Mouse (Mus musculus) cortical plate, adult 2 months (tissue): ENCODE data around the gene 6030408B16Rik.

ENCODE experiments used
- CTCF ChIP-seq: fragments of 200-500 bp; IDR thresholded peaks from 2 replicates; pipeline ENCODE4 v1.5.1; 2011; ENCODE audit warnings: mild to moderate bottlenecking, control low read depth, low read length; ENCODE audit not compliant: insufficient read depth; ENCODE audit errors: extremely low read depth
- POLR2A ChIP-seq: fragments of 200-500 bp; IDR thresholded peaks from 2 replicates; pipeline ENCODE4 v1.6.1; 2011; ENCODE audit warnings: mild to moderate bottlenecking, low read length, control low read depth; ENCODE audit not compliant: insufficient read depth; ENCODE audit errors: extremely low read depth

DNA sequence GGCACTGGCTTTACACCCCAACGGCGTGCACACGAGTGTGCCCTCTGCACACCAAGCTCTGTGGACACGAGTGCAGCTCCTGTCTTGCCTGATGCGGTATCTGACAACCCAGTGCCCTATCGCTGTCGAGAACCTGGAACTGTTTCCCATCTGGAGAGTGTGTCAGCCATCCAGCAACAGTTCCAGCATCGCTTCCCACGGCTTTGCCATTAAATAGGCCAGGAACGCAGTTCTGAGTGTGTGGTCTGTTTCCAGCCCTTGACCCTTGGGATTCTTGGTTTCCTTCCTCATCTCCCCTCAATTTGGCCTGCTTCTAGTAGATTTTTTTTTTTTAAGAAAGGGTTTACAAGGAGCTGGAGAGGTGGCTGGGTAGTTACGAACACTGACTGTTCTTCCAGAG, 3.1 kb downstream of the 6030408B16Rik start:
- TF ChIP-seq POLR2A (no peak), CTCF (no peak)
